Mouse (Mus musculus) naive thymus-derived CD4-positive, alpha-beta T cell, adult 2 months (primary cell): Measurements from ENCODE around the gene Gm21761.
"Not testable (repeated sequence)": the region's sequence is repeated elsewhere in the genome, so short reads cannot be mapped to it uniquely, and the experiment has no call there.

Experiments used
- DNase-seq: peaks from one replicate; pipeline ENCODE4 v3.0.0-alpha.2; 2011; ENCODE audit warnings: low read depth

Gene Gm21761

DNA sequence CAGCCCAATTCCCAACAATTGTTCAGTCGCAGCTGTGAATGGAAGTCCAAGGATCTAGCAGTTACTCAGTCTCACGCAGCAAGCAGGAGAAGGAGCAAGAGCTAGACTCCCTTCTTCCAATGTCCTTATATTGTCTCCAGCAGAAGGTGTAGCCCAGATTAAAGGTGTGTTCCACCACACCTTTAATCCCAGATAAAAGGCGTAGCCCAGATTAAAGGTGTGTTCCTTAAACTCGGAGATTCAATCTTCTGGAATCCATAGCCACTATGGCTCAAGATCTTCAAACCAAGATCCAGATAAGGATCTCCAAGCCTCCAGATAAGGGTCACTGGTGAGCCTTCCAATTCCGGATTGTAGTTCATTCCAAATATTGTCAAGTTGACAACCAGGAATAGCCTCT is at the start of gene Gm21761:
Gene Gm21761 (minus strand): TSS at position 101 of the 400 bp plus-strand sequence.
- DNase-seq: not testable (repeated sequence)

DNA sequence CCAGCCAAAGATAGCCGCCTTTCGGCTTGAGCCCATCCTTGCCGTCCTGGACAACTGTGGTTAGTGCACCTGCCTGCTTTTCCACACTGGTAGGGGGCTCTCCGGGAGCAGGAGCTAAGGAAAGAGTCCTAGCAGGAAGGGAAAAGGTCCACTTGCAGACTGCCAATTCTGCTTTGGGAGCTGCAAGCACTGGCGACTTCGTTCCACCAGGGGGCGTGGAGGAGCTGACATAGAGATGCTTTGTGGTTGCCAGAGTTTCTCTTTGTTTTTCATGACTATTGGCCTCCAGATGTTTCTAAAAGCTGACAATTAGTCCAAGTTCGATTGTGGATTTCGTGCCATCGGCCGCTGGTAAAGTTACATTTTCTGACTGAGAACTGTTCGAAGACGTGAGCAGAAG is 40.1 kb upstream of the Gm21761 start:
- not testable (repeated sequence) for DNase-seq

DNA sequence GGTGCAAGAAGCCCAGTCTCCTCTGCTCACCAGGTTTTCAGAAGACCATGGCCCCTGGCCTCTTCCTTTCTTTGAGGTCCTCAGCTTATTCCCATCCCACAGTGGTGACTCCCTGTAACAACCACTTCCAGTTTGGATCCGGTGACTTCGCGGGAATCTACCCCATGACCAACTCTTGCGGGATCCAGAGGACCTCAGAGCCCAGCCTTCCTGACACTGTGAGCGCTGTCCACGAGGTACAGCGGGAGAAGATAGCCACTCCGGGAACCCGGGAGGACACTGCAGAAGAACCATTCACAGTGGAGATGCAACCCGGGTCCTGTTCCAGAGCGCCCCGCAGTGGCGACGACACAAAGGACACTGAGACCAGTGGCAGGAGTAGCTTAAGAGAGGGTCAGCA is 39.1 kb upstream of the Gm21761 start:
- DNase-seq: not testable (repeated sequence)

DNA sequence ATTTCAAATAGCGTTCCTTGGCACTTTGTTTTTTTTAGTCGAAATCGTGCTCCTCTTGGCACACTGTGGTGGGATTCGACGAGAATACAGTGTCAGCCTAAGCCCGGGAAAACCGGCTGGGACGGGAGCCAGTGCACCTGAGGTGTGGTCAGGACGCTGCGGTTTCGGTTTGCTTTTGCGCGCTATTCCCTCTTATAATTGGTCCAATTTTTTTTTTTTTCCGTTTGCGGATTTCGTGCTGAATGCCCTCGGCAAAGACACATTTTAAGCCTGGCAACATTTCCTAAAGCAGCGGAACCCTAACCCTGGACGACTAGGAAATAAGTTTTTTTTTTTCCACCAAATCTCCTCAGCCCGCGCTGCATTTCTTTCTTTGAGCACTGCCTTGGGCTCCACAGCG is 36.9 kb upstream of the Gm21761 start:
- DNase-seq: peak; percentile 5

DNA sequence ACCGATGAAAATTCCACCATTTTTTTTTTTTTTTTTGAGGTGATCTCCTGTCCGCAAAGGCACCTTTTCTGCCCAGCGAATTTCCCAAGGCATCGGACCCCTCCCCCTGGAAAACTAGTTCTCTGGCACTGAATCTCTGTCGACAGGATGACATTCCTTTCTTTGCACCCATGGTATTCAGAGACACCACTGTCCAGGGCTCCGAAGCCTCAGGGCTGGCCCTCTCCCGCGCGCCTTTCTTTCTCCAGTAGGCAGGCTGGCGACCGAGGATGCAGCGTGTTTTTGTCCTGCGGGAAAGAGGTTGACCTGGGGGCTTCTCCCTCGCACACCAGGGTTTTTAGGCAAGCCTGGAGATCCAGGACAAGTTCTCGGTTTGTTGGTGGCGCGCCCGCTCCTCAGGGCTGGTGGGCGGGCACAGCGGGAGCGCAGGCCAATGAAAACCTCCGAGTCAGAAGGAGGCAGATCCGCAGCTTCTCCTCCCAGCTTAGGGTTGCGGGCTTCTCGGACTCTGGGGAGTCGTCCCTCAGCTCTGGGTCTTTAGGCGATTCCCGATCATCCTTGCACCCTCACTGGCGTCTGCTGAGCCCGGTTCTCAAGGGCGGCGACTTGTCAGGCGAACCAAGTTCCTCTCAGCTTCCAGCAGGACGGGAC is 36.4 kb upstream of the Gm21761 start:
- DNase-seq: not testable (repeated sequence)

DNA sequence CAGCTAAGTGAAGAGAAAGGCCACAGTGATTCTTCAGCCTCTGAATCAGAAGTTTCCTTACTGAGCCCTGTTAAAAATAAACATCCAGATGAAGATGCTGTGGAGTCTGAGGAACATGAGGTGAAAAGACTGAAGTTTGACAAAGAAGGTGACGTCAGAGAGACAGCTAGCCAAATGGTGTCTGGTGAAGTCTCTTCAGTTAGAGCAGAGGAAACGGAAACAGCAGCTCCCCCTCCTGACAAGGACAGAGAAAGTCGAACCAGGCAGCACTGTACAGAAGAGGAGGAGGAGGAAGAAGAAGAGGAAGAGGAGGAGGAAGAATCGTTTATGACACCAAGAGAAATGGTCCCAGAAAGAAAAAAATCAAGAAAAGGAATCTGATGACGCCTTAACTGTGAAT is 33.8 kb upstream of the Gm21761 start:
- DNase-seq: not testable (repeated sequence)

DNA sequence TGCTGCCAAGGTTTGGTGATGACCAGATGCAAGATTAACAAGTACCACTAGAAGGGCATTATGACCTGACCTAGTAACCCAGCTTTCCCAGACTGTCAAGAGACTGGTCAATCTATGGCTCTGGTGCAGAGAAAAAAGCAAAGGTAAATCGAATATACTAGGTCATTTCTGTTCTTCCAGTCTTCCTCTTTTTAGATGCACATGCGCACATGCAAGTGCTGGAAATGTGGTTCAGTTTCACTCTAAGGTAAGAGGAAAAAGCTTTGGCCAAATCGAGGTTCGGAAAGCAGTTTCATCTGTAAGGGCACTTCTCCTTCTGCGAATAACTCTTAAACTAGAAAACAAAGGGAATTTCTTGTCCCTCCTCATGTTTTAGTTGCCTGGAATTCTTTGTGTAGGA is 26.5 kb upstream of the Gm21761 start:
- not testable (repeated sequence) for DNase-seq

DNA sequence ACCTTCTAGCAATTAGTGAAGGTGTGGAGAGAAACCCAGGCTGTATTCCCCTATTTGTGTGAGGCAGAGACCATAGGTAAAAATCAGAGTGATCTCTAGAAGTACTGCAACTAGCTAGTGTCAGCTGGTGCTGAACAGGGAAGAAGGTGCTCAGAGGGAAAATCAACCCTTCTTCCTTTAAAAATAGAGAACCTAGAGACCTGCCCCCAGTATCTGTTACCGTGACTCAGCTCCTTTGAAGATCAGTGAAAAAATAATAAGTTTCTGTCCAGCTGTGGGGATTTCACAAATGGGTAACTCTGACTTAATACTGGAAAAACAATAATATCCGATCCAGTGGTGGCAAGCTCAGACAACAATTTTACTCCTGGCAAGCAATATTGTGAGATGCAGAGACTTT is 26.0 kb upstream of the Gm21761 start:
- not testable (repeated sequence) for DNase-seq

DNA sequence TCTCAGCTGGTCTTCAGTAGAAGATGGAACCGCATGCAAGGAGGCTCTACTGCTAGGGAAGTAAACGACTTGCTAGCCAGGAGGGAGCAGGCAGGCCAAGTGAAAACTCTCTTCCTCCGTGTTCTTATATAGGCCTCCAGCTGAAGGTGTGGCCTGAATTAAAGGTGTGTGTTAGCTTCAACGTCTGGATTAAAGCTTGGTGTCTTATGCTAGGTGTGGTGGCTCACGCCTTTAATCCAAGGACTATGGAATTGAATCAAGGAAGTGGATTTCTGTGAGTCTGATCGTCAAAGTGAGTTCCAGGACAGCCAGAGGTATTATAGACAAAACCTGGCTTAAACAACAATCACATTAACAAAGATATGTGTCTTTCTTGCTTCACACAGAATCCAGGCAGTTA is 21.6 kb upstream of the Gm21761 start, which contains the start of gene B020031M17Rik:
Gene B020031M17Rik (minus strand): TSS at position 101 of the 400 bp plus-strand sequence.
- DNase-seq: not testable (repeated sequence)

DNA sequence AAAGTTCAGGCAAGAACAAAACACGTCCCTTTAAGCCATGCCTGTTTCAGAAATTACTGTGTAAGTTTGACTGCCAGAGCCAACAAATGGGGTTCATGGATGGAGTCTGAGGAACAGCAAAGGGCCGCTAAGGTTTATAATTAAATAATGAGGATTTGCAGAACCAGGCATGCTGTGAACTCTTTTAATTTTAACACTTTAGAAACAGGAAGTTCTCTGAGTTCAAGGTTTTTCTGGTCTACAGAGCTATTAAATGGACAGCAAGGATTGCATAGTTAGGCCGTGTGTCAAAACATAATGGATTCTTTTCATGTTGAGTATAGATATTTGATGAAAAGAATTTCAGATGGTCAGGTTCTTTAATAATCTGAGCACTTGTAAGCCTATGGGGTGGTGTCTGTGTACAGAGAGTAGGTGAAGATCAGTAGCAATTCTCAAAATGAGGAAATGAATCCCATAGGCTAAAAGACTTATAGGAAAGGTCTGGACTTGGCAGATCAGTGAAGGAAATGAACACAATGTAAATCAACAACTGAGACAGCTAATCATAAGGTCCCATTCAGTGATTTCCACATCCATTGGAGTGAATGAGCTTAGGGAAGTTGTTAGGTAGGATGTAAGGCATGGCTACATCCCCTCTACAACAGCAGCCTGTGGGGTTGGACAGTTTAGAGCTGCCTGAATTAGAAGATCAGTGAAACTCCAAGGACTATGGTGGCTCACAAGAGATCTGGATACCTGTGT is 4.3 kb downstream of the Gm21761 start:
- not testable (repeated sequence) for DNase-seq

DNA sequence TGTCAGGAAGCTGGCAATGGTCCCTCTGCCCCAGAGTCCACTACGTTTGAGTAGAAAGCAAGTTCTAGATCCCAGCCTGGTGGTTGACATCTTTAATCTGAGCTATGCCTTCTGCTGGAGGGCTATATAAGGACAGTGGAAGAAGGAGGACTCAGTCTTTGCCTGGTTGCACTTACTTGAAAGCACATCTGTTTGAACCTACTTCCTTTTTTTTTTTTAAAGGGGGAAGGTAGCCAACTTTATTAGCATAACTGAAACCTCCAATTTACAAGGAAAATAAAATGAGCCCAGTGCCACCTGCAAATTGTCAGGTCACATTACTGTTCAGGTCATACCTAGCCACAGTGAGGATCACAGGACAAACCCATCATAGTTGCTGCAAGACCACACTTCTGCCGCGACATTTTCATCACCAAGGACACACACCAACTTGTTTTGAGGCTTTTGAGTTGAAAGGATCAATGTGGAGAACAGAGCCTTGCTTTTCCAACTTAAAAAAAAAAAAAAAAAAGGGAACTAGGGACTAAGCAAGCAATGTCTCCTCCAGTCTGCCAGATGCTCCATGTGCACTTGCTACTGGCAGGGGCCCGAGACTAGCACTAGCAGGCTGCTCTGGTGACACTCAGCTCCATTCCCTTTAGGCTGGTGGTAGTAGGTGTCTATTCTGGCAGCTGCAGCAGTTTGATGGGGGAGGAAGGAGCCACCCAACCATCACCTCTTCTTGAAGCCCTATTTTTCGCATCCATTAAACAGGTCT is 11.9 kb downstream of the Gm21761 start:
- DNase-seq: not testable (repeated sequence)

DNA sequence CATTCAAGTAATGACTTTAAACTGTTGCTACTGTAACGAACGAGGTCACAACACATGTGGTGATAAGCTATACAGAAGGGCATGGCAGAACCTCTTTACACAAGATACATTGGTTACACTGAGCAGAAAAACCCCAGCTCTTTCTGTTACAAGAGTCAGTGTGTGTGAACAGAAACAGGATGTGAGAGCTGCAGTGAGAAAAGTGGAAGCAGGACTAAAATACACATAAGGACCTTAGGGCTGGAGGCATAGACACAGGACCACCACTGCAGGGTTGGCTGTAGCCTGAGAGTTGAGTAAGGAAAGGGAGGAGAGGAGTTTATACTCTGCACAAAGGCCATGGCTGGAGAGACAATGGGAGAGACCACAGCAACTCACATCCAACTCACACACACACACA is 12.6 kb downstream of the Gm21761 start:
- DNase-seq: not testable (repeated sequence)

DNA sequence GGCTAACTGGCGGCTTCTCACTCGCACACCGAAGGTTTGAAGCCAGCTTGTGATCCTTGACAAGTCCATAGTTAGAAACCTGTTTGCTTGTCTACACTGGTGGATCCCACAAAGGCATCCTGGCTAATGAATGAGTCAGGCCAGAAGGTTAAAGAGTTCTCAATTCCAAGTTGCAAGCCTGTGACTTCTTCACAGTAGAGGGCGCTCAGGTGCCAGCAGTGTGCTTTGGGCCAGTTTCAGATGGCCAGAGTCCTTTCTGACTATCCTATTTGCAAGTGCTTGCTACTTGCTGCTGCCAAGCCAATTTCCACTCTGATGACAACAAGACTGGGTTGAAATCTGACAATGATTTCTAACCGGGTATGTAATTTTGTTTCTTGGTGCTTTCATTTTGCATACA is 30.5 kb downstream of the Gm21761 start:
- DNase-seq: not testable (repeated sequence)

DNA sequence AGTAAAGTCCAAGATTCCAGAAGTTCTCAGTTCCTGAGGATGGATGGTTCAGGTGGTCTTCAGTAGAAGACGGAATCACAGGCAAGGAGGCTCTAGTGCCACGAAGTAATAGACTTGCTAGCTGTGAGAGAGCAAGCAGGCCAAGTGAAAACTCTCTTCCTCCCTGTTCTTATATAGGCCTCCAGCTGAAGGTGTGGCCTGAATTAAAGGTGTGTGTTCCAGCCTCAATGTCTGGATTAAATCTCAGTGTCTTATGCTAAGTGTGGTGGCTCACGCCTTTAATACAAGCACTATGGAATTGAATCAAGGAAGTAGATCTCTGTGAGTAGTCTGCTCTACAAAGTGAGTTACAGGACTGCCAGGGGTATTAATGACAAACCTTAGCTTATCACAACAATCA is 34.4 kb downstream of the Gm21761 start, which contains the start of gene Tcstv1:
Gene Tcstv1 (minus strand): TSS at position 101 of the 400 bp plus-strand sequence.
- DNase-seq: not testable (repeated sequence)

DNA sequence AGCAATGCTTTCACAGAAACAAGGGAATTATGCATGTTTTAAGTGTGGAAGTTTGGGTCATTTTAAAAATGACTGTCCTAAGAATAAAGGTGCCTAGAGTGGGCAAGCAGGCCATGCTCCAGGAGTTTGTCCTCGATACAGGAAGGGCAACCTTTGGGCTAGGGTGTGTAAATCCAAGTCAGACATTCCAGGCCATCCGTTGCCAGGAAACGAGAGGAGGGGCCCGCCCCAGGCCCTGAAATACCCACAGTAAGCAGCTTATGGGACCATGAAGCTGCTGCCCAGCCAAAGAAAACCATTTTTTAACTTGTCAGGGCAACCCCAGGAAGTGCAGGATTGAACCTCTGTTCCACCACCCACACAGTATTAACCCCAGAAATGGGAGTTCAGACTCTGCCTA is 42.2 kb downstream of the Gm21761 start:
- DNase-seq: not testable (repeated sequence)

DNA sequence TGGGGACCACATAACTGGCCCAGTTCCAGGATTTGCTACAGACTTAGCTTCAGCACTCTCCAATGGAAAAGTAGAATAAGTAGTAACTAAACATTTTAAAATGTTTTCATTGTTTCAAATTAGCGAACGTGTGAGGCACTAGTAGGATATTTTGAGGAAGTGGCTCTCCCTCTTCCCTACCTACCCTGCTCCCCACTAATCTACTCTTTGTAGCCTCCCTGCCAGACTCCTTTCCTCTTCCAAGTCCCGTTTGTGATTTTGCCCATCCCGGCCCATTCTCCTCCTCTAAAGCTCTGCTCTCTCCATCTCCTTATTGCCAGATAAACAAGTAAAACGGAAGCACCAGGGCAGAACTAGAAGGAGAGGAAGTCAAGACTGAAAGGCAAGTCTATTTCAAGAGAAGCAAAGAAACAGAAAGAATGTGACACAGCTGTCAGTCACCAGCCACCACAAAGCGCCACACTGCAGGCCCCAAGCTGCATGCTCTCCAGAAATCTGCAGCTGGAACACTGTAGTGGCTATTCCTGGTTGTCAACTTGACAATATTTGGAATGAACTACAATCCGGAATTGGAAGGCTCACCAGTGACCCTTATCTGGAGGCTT is 64.6 kb downstream of the Gm21761 start:
- DNase-seq: not testable (repeated sequence)

DNA sequence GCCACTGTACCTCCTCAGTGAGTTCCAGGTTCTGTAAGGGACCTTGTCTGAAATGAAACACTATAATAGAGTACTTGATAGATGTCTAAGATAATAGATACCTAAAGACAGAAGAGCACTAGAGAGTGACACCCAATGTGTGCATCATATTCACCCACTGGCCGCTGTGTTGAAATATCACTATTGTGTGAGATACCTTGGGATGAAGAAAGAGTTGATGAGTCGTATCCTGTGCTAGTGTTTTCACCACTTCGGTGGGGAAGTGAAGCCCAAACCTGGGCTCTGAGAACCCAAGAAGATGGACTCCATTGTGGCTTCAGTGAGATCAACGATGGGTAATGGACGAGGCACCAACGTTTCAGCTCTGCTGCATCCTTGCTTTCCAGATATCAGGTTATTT is 66.7 kb downstream of the Gm21761 start:
- not testable (repeated sequence) for DNase-seq
